Mouse (Mus musculus) leukemia stem cell, adult 10-12 weeks (primary cell): Measurements from ENCODE around the gene Vmn1r29. TPM values are rescaled to one million over a fixed set of nuclear protein-coding genes. Genes with fewer than 3 reads are reported as not detected.

ENCODE experiments used
- polyA plus RNA-seq: library from polyadenylated mRNA; stranded (reverse); fragments of >175 nt; gene quantifications from 2 replicates; pipeline ENCODE4 v1.2.3, GENCODE M21; 2012; ENCODE audit warnings: low replicate concordance

The Vmn1r29 gene
- polyA plus RNA-seq, result 0.08 TPM in 1 of 2 replicates, not detected in the other

DNA sequence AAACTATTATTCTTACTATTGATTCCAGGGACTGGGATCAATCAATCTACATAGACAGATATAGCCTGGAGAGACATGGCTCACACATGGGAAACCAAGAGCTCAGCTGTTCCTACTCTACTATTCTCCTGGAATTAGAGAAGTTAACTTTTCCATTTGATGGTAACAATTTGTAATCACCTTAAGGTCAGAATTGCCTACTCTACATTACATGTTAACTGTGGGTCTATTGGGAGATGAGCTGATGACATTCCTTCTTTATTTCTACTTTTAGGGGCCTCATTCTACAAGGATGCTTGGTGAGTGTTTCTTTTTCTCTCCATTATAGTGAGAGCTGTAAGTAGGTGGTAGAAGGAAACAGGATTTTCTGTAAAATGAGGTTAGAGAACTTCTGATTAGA is at the start of gene Vmn1r29:
TSS of gene Vmn1r29 (plus strand) at position 301 of the 400 bp plus-strand sequence.

DNA sequence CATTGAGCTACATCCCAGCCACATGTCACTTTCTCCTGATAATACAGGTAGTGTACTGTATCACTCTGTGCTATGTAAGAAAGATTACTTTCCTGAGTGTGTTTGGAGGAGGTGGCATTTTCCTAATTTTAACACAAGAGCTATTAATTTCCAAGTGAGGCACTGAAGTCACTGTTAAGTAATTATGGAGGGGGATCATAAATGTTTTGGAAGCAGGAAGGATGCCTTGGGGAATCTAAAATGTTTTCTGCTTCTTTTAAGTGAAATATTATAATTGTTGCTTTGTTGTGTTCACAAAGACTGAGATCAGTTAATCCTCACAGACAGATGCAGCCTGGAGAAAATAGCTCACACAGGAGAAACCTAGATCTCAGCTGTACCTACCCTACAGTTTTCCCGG is 39.6 kb upstream of the Vmn1r29 start, which contains the start of gene Vmn1r28:
TSS of gene Vmn1r28 (plus strand) at position 301 of the 400 bp plus-strand sequence.

Other genes starting within 250 kb of the Vmn1r29 start
- gene Vmn1r27, start 82.7 kb upstream of the Vmn1r29 start, polyA plus RNA-seq, result not detected in 2 replicates
- not detected in 2 replicates for gene Vmn1r28, start 39.5 kb upstream of the Vmn1r29 start, polyA plus RNA-seq
- gene Vmn1r30, start 141.8 kb downstream of the Vmn1r29 start, polyA plus RNA-seq, result not detected in 2 replicates
- gene Vmn1r31, start 173.8 kb downstream of the Vmn1r29 start, polyA plus RNA-seq, result not detected in 2 replicates